Mouse (Mus musculus) lung, adult 2 months (tissue): ENCODE results near the gene Ankle1.

ENCODE experiments used
- CTCF ChIP-seq: fragments of 200-500 bp; IDR thresholded peaks from 2 replicates; pipeline ENCODE4 v1.5.1; 2011; ENCODE audit warnings: mild to moderate bottlenecking, low read length, control low read depth; ENCODE audit not compliant: insufficient read depth
- POLR2A ChIP-seq: fragments of 200-500 bp; IDR thresholded peaks from 2 replicates; pipeline ENCODE4 v1.6.1; 2011; ENCODE audit warnings: low read depth, mild to moderate bottlenecking, control low read depth, low read length, borderline replicate concordance; ENCODE audit errors: extremely low read depth

GRCm38 (mm10) chr8:71407441-71407840, 1.6 kb downstream of the Ankle1 start:
- no peak for TF ChIP-seq CTCF
- no peak for TF ChIP-seq POLR2A
